Mouse (Mus musculus): ENCODE measurements at regions not wholly inside any gene's neighbourhood (a gene's known extent, or its start where the extent isn't known, plus 50 kb on each side); places are given as distances from the start of the nearest gene placed in this dataset.

DNA sequence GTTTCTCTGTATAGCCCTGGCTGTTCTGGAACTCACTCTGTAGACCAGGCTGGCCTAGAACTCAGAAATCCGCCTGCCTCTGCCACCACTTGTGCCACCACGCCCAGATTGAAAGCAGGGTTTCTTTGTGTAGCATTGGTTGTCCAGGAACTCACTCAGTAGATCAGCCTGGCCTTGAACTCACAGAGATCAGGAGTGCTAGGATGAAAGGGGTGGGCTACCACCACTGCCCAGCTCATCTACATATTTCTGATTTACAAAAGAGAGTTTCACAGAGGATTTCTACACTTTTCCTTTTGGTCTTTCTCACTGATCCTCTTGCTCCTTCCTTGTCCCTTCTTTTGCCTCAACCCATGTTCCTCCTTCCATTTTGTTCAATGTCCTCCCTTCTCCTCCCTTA is 53.1 kb upstream of the Lbx1 start:
- Histone ChIP-seq H3K36me3 (ENCODE audit: control insufficient read depth, insufficient read depth, low read length) (no peaks in the 10 kb centered on the region), H3K9ac (ENCODE audit: low read length) (no peak overlapping the region), H3K27me3 (ENCODE audit: control insufficient read depth, insufficient read depth, low read length) (no peaks in the 10 kb centered on the region; the same call in 1 of the 2 replicates), H3K4me2 (replicated peaks; ENCODE audit: low read depth) (no peak overlapping the region), H3K27ac (replicated peaks) (no peak overlapping the region), H3K4me1 (replicated peaks; ENCODE audit: control insufficient read depth, insufficient read depth) (peaks cover 3% of the 10 kb centered on the region; the same call in 1 of the 2 replicates), H3K4me3 (ENCODE audit: low read depth, low read length) (no peak overlapping the region), H3K9me3 (ENCODE audit: control insufficient read depth, low read length) (no peaks in the 10 kb centered on the region)
- DNase-seq (ENCODE audit: low spot score) (no peak), ATAC-seq (ENCODE audit: low FRiP score, low TSS enrichment) (no peak)
- no peak for TF ChIP-seq EP300 (optimal IDR thresholded peaks at IDR 0.05)
- no peak for TF ChIP-seq CTCF (IDR thresholded peaks at IDR 0.05; ENCODE audit: low read depth)
- 71% methylated on average over 2 of the region's 2 CpGs for WGBS

GRCm38 (mm10) chr19:45297812-45298211 is 62.2 kb upstream of the Lbx1 start:
- no peak for DNase-seq (ENCODE audit: low spot score)
- H3K27ac ChIP-seq (replicated peaks) = no peak overlapping the region
- WGBS = 41% methylated on average over 3 of the region's 3 CpGs
- TF ChIP-seq EP300 (optimal IDR thresholded peaks at IDR 0.05) = no peak
- TF ChIP-seq CTCF (IDR thresholded peaks at IDR 0.05; ENCODE audit: low read depth) = peak; percentile 74
- no peaks in the 10 kb centered on the region for H3K36me3 ChIP-seq (ENCODE audit: control insufficient read depth, insufficient read depth, low read length)
- H3K4me3 ChIP-seq (ENCODE audit: low read depth, low read length) = no peak overlapping the region
- H3K9me3 ChIP-seq (ENCODE audit: control insufficient read depth, low read length) = no peaks in the 10 kb centered on the region
- H3K4me1 ChIP-seq (replicated peaks; ENCODE audit: control insufficient read depth, insufficient read depth) = peaks cover 7% of the 10 kb centered on the region; the same call in 1 of the 2 replicates
- 0 out of 2 replicates have a peak, but pooled peaks cover 2% of the 10 kb centered on the region for H3K27me3 ChIP-seq (ENCODE audit: control insufficient read depth, insufficient read depth, low read length)
- no peak for ATAC-seq (ENCODE audit: low FRiP score, low TSS enrichment)
- no peak overlapping the region for H3K9ac ChIP-seq (ENCODE audit: low read length)
- no peak overlapping the region for H3K4me2 ChIP-seq (replicated peaks; ENCODE audit: low read depth)

DNA sequence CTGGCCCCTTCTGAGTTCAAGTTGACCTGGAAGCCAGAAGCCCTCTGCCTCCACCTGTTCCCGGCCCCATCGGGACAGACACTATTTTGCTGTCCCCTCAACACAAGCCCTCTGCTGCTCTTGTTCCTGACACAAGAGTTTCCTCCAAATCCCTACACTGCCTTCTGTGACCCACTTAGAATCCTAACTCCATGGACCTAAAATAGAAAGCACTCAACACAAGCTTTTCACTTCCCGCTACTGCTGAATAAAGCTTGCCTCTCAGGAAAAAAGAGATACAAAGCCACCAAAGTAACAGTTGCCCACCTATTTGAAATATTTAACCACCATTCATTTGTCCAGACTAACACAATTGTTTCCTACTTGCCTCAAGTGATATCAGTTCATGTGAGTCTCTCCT is 63.7 kb upstream of the Lbx1 start:
- Histone ChIP-seq H3K4me2 (replicated peaks; ENCODE audit: low read depth) (no peak overlapping the region), H3K36me3 (ENCODE audit: control insufficient read depth, insufficient read depth, low read length) (no peaks in the 10 kb centered on the region), H3K4me1 (replicated peaks; ENCODE audit: control insufficient read depth, insufficient read depth) (0 out of 2 replicates have a peak, but pooled peaks cover 4% of the 10 kb centered on the region), H3K27me3 (ENCODE audit: control insufficient read depth, insufficient read depth, low read length) (peaks cover 5% of the 10 kb centered on the region; the same call in 1 of the 2 replicates), H3K9ac (ENCODE audit: low read length) (no peak overlapping the region), H3K4me3 (ENCODE audit: low read depth, low read length) (no peak overlapping the region), H3K9me3 (ENCODE audit: control insufficient read depth, low read length) (no peaks in the 10 kb centered on the region), H3K27ac (replicated peaks) (no peak overlapping the region)
- no peak for TF ChIP-seq CTCF (IDR thresholded peaks at IDR 0.05; ENCODE audit: low read depth)
- TF ChIP-seq EP300 (optimal IDR thresholded peaks at IDR 0.05) = no peak
- ATAC-seq (ENCODE audit: low FRiP score, low TSS enrichment) = no peak
- DNase-seq (ENCODE audit: low spot score) = no peak
- WGBS = 73% methylated on average over 3 of the region's 3 CpGs

- no peak overlapping the region for H3K4me2 ChIP-seq (replicated peaks; ENCODE audit: low read depth)
- DNase-seq (ENCODE audit: low spot score) (no peak), ATAC-seq (ENCODE audit: low FRiP score, low TSS enrichment) (no peak)
- TF ChIP-seq CTCF (IDR thresholded peaks at IDR 0.05; ENCODE audit: low read depth) = no peak
- TF ChIP-seq EP300 (optimal IDR thresholded peaks at IDR 0.05) = no peak
- H3K9me3 ChIP-seq (ENCODE audit: control insufficient read depth, low read length) = no peaks in the 10 kb centered on the region
- WGBS = 62% methylated on average over 5 of the region's 5 CpGs
- peaks cover 5% of the 10 kb centered on the region; the same call in 1 of the 2 replicates for H3K27me3 ChIP-seq (ENCODE audit: control insufficient read depth, insufficient read depth, low read length)
- H3K9ac ChIP-seq (ENCODE audit: low read length) = no peak overlapping the region
- no peak overlapping the region for H3K27ac ChIP-seq (replicated peaks)
- H3K4me1 ChIP-seq (replicated peaks; ENCODE audit: control insufficient read depth, insufficient read depth) = 0 out of 2 replicates have a peak, but pooled peaks cover 2% of the 10 kb centered on the region
- H3K4me3 ChIP-seq (ENCODE audit: low read depth, low read length) = no peak overlapping the region
- no peaks in the 10 kb centered on the region for H3K36me3 ChIP-seq (ENCODE audit: control insufficient read depth, insufficient read depth, low read length)
Observed at GRCm38 (mm10) chr19:45299768-45300167, 63.8 kb upstream of the Btrc start.

DNA sequence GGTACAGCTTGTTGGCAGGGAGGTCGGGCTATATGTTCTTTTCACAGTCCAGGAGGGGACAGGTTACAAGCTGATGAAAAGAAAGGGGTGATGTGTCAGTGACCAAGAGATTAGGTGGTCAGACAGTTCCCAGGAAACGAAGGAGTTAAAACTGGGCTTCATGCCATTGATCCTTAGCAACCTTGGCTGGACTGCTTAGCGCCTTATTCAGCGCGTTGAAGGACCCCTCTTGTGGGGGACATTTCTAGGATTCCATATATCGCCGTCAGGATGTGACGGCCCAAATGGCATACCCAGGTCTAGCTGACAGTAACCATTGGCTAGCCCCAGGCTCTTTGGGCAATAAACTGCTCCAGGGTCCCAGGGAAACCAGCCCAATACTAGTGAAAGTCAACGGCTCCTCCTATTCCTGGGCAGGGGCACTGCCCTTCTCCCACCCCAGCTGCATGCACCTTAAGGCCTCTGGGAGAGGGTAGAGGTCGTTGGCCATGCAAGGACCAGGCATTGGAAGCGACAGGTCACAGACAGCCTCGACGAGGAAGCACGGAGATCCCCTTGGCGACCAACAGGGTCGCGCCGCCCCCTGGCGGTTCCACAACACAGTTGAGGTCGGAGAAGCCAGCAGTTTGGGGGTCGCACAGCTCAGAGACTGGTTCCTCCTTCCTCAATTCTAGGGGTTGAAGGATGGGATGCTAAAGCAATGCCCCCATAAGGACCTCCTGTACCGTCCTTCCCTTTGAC is 62.7 kb upstream of the Btrc start:
- Histone ChIP-seq H3K4me3 (ENCODE audit: low read depth, low read length) (peak overlapping the region; percentile 57), H3K27ac (replicated peaks) (no peak overlapping the region), H3K4me1 (replicated peaks; ENCODE audit: control insufficient read depth, insufficient read depth) (0 out of 2 replicates have a peak, but pooled peaks cover 2% of the 10 kb centered on the region), H3K9me3 (ENCODE audit: control insufficient read depth, low read length) (no peaks in the 10 kb centered on the region), H3K27me3 (ENCODE audit: control insufficient read depth, insufficient read depth, low read length) (peaks cover 5% of the 10 kb centered on the region; the same call in 1 of the 2 replicates), H3K9ac (ENCODE audit: low read length) (no peak overlapping the region), H3K36me3 (ENCODE audit: control insufficient read depth, insufficient read depth, low read length) (no peaks in the 10 kb centered on the region), H3K4me2 (replicated peaks; ENCODE audit: low read depth) (peak overlapping the region; percentile 97)
- 4% methylated on average over 22 of the region's 22 CpGs for WGBS
- peak; percentile 76 for TF ChIP-seq CTCF (IDR thresholded peaks at IDR 0.05; ENCODE audit: low read depth)
- no peak for TF ChIP-seq EP300 (optimal IDR thresholded peaks at IDR 0.05)
- DNase-seq (ENCODE audit: low spot score) (no peak), ATAC-seq (ENCODE audit: low FRiP score, low TSS enrichment) (peak; percentile 18; the same call in 1 of the 2 replicates)

- ATAC-seq (ENCODE audit: low FRiP score, low TSS enrichment) (no peak), DNase-seq (ENCODE audit: low spot score) (no peak)
- Histone ChIP-seq H3K36me3 (ENCODE audit: control insufficient read depth, insufficient read depth, low read length) (no peaks in the 10 kb centered on the region), H3K27ac (replicated peaks) (no peak overlapping the region), H3K9ac (ENCODE audit: low read length) (peak overlapping the region; percentile 48), H3K27me3 (ENCODE audit: control insufficient read depth, insufficient read depth, low read length) (peaks cover 5% of the 10 kb centered on the region; the same call in 1 of the 2 replicates), H3K4me2 (replicated peaks; ENCODE audit: low read depth) (peak overlapping the region; percentile 97), H3K4me3 (ENCODE audit: low read depth, low read length) (peak overlapping the region; percentile 57), H3K9me3 (ENCODE audit: control insufficient read depth, low read length) (no peaks in the 10 kb centered on the region), H3K4me1 (replicated peaks; ENCODE audit: control insufficient read depth, insufficient read depth) (0 out of 2 replicates have a peak, but pooled peaks cover 2% of the 10 kb centered on the region)
- TF ChIP-seq EP300 (optimal IDR thresholded peaks at IDR 0.05) = no peak
- TF ChIP-seq CTCF (IDR thresholded peaks at IDR 0.05; ENCODE audit: low read depth) = no peak
- 6% methylated on average over 12 of the region's 16 CpGs for WGBS
Observed at GRCm38 (mm10) chr19:45301432-45301732, 62.2 kb upstream of the Btrc start.

Measured in stomach, postnatal 0 days (tissue).